Mouse (Mus musculus): ENCODE data around the gene Gm45837.

Gene Gm45837

GRCm38 (mm10) chr7:101410267-101410936, at the start of gene Gm45837:
Gm45837 (plus strand) TSS chr7:101410886.
- no peak for DNase-seq (ENCODE audit: inconsistent age in 2 of 2, low spot score in 1 of 2)

- DNase-seq (ENCODE audit: inconsistent age in 2 of 2, low spot score in 1 of 2) = no peak
Observed at GRCm38 (mm10) chr7:101361021-101361420, 49.7 kb upstream of the Gm45837 start.

- peak in 1 of 2 experiments; percentile 73 for DNase-seq (ENCODE audit: inconsistent age in 2 of 2, low spot score in 1 of 2)
Observed at GRCm38 (mm10) chr7:101361767-101362166, 48.9 kb upstream of the Gm45837 start.

DNA sequence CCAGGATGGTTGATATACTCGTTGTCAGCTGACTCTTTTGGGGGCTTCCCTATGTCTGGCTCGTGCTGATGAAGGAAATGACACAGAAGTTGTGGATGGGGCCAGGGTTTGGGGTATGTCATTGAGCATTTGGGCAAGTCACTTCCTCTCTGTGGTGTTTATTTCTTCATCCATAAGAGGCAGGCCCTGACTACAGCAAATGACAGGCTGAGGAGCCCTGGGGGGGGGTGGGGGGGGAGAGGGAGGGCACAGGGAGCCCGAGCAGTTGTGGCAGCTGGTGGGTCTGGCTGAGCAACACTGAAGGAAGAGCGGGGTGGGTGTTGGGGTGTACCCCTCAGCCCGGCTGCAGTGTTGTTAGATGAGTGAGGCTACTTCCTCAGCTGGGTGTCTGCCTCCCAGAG, 47.9 kb upstream of the Gm45837 start:
- peak in 1 of 2 experiments; percentile 37 for DNase-seq (ENCODE audit: inconsistent age in 2 of 2, low spot score in 1 of 2)

DNA sequence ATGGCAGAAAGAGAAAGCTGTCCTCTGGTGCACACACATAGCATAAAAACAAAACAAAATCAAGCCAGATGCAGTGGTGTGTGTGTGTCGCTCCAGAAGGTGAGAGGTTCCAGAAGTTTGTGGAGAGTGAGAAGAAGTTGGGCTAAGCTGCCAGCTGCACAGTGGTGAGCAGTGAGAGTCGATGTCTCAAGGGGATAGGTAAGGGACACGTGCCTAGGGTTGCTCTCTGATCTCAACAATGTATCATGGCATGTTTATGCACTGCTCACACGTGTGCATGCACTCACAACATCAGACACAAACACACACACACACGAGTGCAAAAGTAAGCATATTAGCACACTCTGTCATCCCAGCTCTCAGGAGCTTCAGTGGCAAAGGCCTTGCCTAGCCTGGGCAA, 46.8 kb upstream of the Gm45837 start:
- no peak for DNase-seq (ENCODE audit: inconsistent age in 2 of 2, low spot score in 1 of 2)

DNA sequence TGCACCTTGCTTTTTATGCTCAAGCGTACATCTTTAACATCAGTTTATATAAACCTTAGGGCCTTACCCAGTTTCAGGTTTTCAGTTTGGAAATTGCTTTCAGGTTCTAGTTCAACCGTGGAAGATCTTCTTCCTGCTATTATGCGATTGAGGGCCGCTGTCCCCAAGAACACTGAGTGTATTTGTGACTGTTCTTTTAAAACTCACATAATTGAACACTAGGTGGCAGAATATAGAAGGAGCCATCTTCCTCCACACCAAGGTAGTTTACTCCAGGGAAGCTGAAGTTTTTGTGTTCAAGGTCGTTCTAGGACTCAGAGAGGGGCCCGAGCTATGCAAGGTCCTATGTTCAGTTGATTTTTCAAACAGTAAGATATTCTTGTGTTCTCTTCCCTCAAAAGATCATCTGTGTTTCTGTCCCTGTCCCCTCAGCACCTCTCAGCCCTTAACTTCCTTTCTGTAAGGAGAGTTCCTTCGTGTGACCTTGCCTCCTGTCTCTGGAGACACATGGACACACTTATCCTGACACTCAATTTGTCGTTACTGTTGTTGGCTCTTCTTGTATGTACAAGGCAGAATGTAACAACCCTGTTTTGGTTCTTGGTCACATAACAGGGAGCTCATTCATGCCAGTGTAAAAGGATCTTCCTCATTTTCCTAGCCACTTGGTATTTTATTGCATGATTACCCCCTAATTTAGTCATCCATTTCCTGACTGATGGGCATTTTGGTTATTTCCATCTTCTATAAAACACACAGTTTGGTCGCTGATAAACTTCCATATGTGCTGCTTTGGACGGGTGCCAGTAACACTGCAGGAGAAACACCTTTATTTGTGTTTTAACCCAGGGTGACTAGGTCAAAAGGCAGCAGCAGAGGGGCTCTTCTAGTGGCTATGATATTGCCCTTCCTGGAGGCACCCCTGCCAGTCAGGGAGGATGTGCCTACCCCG, 42.5 kb upstream of the Gm45837 start:
- peak in 1 of 2 experiments; percentile 45 for DNase-seq (ENCODE audit: inconsistent age in 2 of 2, low spot score in 1 of 2)

GRCm38 (mm10) chr7:101369666-101370065, 41.0 kb upstream of the Gm45837 start:
- no peak for DNase-seq (ENCODE audit: inconsistent age in 2 of 2, low spot score in 1 of 2)

GRCm38 (mm10) chr7:101373082-101373481, 37.6 kb upstream of the Gm45837 start:
- no peak for DNase-seq (ENCODE audit: inconsistent age in 2 of 2, low spot score in 1 of 2)

DNA sequence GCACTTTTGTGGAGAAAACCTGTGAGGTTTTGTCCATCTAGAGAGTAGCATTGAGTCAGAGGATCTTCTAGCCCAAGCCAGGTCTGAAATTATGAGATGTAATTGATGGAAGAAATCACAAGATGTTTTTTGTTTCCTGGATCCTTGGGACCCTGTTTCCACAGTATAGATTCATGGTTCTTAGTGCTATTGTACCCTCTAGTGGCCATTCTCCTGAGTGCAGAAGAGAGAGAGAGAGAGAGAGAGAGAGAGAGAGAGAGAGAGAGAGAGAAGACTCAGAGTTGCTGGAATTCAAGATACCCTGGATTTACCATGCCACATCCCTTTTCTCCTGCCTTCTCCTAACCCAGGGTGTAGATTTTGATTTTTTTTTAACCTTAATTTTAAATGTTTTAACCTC, 36.5 kb upstream of the Gm45837 start:
- DNase-seq (ENCODE audit: inconsistent age in 2 of 2, low spot score in 1 of 2) = peak in 1 of 2 experiments; percentile 80

DNA sequence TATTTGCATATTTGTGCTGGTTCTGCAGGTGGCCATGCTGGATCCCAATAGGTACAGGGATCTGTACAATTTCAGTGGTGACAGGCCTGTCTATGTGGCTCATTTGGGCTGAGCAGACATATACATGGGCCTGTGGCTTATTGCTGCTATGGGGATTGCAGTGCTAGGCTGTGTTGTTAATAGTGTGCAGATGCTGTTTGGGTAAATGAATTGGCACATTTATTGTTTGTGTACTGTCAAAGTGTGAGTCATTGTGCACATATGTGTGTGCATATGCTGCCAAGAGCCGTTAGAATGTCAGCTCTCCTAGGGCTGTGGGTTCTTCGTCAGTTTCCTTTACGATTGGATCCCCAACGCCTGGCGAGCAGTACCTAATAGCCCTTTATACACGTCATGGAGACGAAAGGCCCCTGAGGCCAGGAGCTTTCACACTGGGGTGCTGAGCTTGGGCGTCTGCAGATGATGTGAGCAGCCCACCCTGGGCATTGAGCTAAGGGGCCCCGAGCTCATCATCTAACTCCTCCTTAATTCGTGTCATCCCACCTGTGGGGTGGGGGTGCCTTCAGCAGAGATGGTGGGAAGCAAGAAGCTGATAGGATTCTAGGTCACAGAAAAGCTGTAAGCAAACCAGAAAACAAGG, 33.9 kb upstream of the Gm45837 start:
- no peak for DNase-seq (ENCODE audit: inconsistent age in 2 of 2, low spot score in 1 of 2)

GRCm38 (mm10) chr7:101377741-101378262, 32.9 kb upstream of the Gm45837 start:
- DNase-seq (ENCODE audit: inconsistent age in 2 of 2, low spot score in 1 of 2) = peak; percentile 76 to 93

DNA sequence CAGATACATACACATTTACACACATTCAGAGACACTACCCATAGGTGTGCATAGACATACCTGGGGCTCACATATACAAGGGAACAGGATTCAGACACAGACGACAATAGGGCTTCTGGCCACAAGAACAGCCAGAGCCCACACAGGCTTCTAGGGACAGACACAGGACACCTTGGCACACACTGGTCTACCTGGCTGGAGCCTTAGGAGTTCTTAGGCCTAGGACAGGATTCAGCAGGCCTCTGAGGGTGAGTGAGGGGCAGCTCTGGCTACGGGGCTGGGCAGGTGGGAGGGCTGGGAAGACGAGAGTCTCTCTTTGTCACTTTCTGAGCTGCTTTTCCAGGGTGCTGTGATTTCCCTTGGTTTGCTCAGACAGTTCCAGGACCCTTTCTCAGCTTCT, 32.4 kb upstream of the Gm45837 start:
- no peak for DNase-seq (ENCODE audit: inconsistent age in 2 of 2, low spot score in 1 of 2)

- no peak for DNase-seq (ENCODE audit: inconsistent age in 2 of 2, low spot score in 1 of 2)
Observed at GRCm38 (mm10) chr7:101378796-101379465, 31.8 kb upstream of the Gm45837 start.

- DNase-seq (ENCODE audit: inconsistent age in 2 of 2, low spot score in 1 of 2) = no peak
Observed at GRCm38 (mm10) chr7:101379732-101380131, 31.0 kb upstream of the Gm45837 start.

- no peak for DNase-seq (ENCODE audit: inconsistent age in 2 of 2, low spot score in 1 of 2)
Observed at GRCm38 (mm10) chr7:101381512-101381911, 29.2 kb upstream of the Gm45837 start.

GRCm38 (mm10) chr7:101382378-101382777, 28.3 kb upstream of the Gm45837 start:
- peak in 1 of 2 experiments; percentile 77 for DNase-seq (ENCODE audit: inconsistent age in 2 of 2, low spot score in 1 of 2)

DNA sequence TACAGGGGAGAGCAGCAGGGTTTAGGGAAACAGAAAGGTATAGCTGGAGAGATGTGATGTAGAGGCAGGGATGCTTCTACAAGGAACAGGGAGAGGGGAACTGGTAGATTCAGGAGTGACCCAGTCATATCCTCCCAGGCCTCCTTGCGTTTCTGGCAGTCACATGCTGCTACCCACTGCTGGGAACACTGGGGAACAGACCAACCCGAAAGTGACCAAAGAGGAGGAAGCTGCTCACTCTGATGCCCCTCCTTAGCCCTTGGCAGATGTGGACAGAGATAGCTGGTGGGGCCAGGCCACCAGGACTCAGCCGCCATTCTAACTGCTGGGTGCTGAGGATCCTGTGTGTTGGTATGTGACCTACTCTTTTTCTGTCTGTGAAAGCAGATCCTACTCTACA, 26.9 kb upstream of the Gm45837 start:
- DNase-seq (ENCODE audit: inconsistent age in 2 of 2, low spot score in 1 of 2) = no peak

GRCm38 (mm10) chr7:101384931-101385330, 25.8 kb upstream of the Gm45837 start:
- no peak for DNase-seq (ENCODE audit: inconsistent age in 2 of 2, low spot score in 1 of 2)

DNA sequence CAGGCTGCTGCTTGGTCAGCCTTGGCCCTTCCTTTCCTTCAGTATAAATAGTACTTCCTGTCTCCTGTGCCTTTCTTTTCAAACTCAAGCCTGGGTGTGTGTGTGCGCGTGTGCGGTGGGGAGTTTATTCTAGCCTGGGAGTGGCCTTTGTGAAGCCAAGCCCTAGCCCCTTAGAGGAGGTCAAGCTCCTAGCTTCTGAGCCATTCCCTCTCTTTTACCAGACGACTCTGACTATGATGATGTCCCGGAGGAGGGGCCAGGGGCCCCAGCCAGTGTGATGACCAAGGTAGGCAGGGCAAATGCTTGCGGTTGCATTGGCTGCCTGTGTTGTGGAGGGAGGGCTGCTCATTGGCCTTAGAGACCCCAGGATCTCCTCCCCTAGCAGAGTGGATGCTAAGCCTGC, 25.4 kb upstream of the Gm45837 start:
- DNase-seq (ENCODE audit: inconsistent age in 2 of 2, low spot score in 1 of 2) = no peak

- no peak for DNase-seq (ENCODE audit: inconsistent age in 2 of 2, low spot score in 1 of 2)
Observed at GRCm38 (mm10) chr7:101385866-101386452, 24.7 kb upstream of the Gm45837 start.
